Mouse (Mus musculus): Measurements from ENCODE around the gene Tgfb1i1.

- no peak for TF ChIP-seq CTCF (IDR thresholded peaks at IDR 0.05; ENCODE audit: low read depth, low read length)
- no peak for TF ChIP-seq POLR2A (IDR thresholded peaks at IDR 0.05; ENCODE audit: extremely low read depth, insufficient read depth, low read length)
Measured at GRCm38 (mm10) chr7:128300952-128301351, 54.3 kb downstream of the Tgfb1i1 start.

Data from liver, adult 2 months (tissue).